Mouse (Mus musculus): ENCODE data around the gene Zmynd15. TPM values are rescaled to one million over a fixed set of nuclear protein-coding genes. Genes with fewer than 3 reads are reported as not detected.

The Zmynd15 gene
- polyA plus RNA-seq, 1 experiment from 2014 or later, result 1.5 TPM

- no peak overlapping the region for H3K4me2 ChIP-seq (ENCODE audit: low read length)
- no peak for DNase-seq (ENCODE audit: low spot score)
- no peaks in the 10 kb centered on the region for H3K4me1 ChIP-seq (replicated peaks; ENCODE audit: insufficient read depth, low read length)
- ATAC-seq (replicated peaks; ENCODE audit: low FRiP score, low read depth), result no peak
- no peaks in the 10 kb centered on the region for H3K9me3 ChIP-seq (replicated peaks; ENCODE audit: low read length)
- no peaks in the 10 kb centered on the region for H3K27me3 ChIP-seq (ENCODE audit: insufficient read depth, low read length)
- TF ChIP-seq CTCF (IDR thresholded peaks at IDR 0.05; ENCODE audit: low read depth), result no peak
- H3K27ac ChIP-seq, result no peak overlapping the region
- 89% methylated on average over 9 of the region's 9 CpGs for WGBS
- no peak overlapping the region for H3K9ac ChIP-seq (ENCODE audit: low read depth, low read length)
- H3K4me3 ChIP-seq (replicated peaks; ENCODE audit: low read depth, low read length), result no peak overlapping the region
- 0 out of 2 replicates have a peak, but pooled peaks cover 6% of the 10 kb centered on the region for H3K36me3 ChIP-seq (ENCODE audit: insufficient read depth, low read length)
These were observed 5.8 kb upstream of the Zmynd15 start for GRCm38 (mm10) chr11:70453261-70454044.

GRCm38 (mm10) chr11:70459601-70460101 lies 418 bp downstream of the Zmynd15 start, which contains the start of gene Cxcl16:
Gene Cxcl16, minus strand, starts transcription at chr11:70459984.
- TF ChIP-seq CTCF (IDR thresholded peaks at IDR 0.05; ENCODE audit: low read depth), result no peak
- DNase-seq (ENCODE audit: low spot score), result peak; percentile 38
- no peaks in the 10 kb centered on the region for H3K9me3 ChIP-seq (replicated peaks; ENCODE audit: low read length)
- no peak within 1 kb of the TSS for H3K27ac ChIP-seq
- peak within 1 kb of the TSS; percentile 82 for H3K4me2 ChIP-seq (ENCODE audit: low read length)
- no peaks in the 10 kb centered on the region; the same call in 1 of the 2 replicates for H3K27me3 ChIP-seq (ENCODE audit: insufficient read depth, low read length)
- whole genome bisulfite sequencing, result 4% methylated on average over 30 of the region's 30 CpGs
- H3K4me1 ChIP-seq (replicated peaks; ENCODE audit: insufficient read depth, low read length), result 0 out of 2 replicates have a peak, but pooled peaks cover 5% of the 10 kb centered on the region
- 0 out of 2 replicates have a peak, but pooled peaks cover 6% of the 10 kb centered on the region for H3K36me3 ChIP-seq (ENCODE audit: insufficient read depth, low read length)
- H3K9ac ChIP-seq (ENCODE audit: low read depth, low read length), result peak within 1 kb of the TSS; percentile 61
- peak; percentile 58 for ATAC-seq (replicated peaks; ENCODE audit: low FRiP score, low read depth)
- H3K4me3 ChIP-seq (replicated peaks; ENCODE audit: low read depth, low read length), result peak within 1 kb of the TSS; percentile 54

DNA sequence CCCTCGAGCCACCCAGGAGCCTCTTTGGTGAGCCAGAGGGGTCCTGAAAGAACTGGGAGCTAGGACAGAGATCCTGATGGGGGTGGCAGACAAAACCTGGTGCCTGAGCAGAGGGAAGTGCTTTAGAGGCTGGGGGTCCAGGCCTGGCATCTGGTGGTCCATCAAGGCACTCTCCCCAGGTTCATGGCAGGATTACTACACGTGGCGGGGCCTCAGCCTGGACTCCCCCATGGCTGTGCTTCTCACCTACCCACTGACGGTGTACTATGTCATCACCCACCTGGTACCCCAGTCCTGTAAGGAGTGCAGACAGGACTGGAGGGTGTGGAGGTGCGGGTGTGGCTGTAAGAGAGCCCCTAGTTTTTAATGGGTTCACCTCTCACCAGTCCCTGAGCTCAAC lies 4.7 kb downstream of the Zmynd15 start:
- H3K4me3 ChIP-seq (replicated peaks; ENCODE audit: low read depth, low read length), result no peak overlapping the region
- WGBS, result 70% methylated on average over 5 of the region's 5 CpGs
- H3K9ac ChIP-seq (ENCODE audit: low read depth, low read length), result no peak overlapping the region
- no peaks in the 10 kb centered on the region for H3K9me3 ChIP-seq (replicated peaks; ENCODE audit: low read length)
- DNase-seq (ENCODE audit: low spot score), result no peak
- H3K36me3 ChIP-seq (ENCODE audit: insufficient read depth, low read length), result no peaks in the 10 kb centered on the region
- no peak overlapping the region for H3K4me2 ChIP-seq (ENCODE audit: low read length)
- H3K27me3 ChIP-seq (ENCODE audit: insufficient read depth, low read length), result no peaks in the 10 kb centered on the region; the same call in 1 of the 2 replicates
- no peak for TF ChIP-seq CTCF (IDR thresholded peaks at IDR 0.05; ENCODE audit: low read depth)
- H3K4me1 ChIP-seq (replicated peaks; ENCODE audit: insufficient read depth, low read length), result peaks cover 9% of the 10 kb centered on the region; the same call in 1 of the 2 replicates
- H3K27ac ChIP-seq, result no peak overlapping the region
- no peak for ATAC-seq (replicated peaks; ENCODE audit: low FRiP score, low read depth)

DNA sequence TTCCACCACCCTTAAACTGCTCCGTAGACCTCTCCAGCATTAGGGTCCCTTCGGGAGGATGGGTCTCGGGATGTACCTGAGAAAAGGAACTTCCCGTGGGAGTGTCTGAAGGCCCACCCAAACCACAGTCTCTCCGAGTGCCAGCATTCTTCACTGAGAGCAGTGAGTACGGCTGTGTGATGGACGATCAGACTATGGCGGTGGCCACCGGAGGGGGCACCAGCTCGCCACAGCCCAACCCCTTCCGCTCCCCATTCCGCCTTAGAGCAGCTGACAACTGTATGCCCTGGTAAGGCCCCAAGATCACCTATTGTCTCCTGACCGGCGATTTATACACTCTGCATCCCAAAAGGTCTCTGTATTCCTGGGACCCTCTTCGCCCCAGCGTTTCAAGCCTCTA lies 6.0 kb downstream of the Zmynd15 start:
- DNase-seq (ENCODE audit: low spot score) (no peak), ATAC-seq (replicated peaks; ENCODE audit: low FRiP score, low read depth) (no peak)
- Histone ChIP-seq H3K27ac (no peak overlapping the region), H3K9ac (ENCODE audit: low read depth, low read length) (no peak overlapping the region), H3K9me3 (replicated peaks; ENCODE audit: low read length) (no peaks in the 10 kb centered on the region), H3K4me1 (replicated peaks; ENCODE audit: insufficient read depth, low read length) (peaks cover 8% of the 10 kb centered on the region; the same call in 1 of the 2 replicates), H3K4me2 (ENCODE audit: low read length) (peak overlapping the region; percentile 55), H3K36me3 (ENCODE audit: insufficient read depth, low read length) (no peaks in the 10 kb centered on the region), H3K27me3 (ENCODE audit: insufficient read depth, low read length) (no peaks in the 10 kb centered on the region; the same call in 1 of the 2 replicates), H3K4me3 (replicated peaks; ENCODE audit: low read depth, low read length) (peak overlapping the region; percentile 17; the same call in 1 of the 2 replicates)
- 38% methylated on average over 16 of the region's 16 CpGs for WGBS
- TF ChIP-seq CTCF (IDR thresholded peaks at IDR 0.05; ENCODE audit: low read depth), result no peak

DNA sequence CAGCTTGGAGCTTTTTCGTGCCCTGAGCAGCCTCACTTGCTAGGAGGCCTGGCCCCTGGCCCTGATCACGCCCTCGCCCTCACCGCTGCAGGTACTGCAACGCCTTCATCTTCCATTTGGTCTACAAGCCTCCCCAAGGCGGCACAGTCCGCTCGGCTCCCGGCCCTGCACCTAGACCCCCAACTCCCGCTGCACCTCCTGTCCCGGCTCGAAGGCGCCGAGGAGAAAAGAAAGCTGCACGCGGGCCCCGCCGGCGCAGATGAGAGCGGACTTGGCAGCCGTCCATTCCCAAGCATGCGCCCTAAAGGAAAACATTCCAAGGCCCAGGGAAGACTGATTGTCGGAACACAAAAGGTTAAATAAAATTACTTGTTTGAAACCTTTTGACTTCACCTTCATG lies 6.6 kb downstream of the Zmynd15 start:
- H3K27ac ChIP-seq, result no peak overlapping the region
- ATAC-seq (replicated peaks; ENCODE audit: low FRiP score, low read depth) (no peak), DNase-seq (ENCODE audit: low spot score) (peak; percentile 56)
- H3K4me3 ChIP-seq (replicated peaks; ENCODE audit: low read depth, low read length), result peak overlapping the region; percentile 17; the same call in 1 of the 2 replicates
- 16% methylated on average over 23 of the region's 23 CpGs for WGBS
- no peaks in the 10 kb centered on the region; the same call in 1 of the 2 replicates for H3K27me3 ChIP-seq (ENCODE audit: insufficient read depth, low read length)
- TF ChIP-seq CTCF (IDR thresholded peaks at IDR 0.05; ENCODE audit: low read depth), result no peak
- no peaks in the 10 kb centered on the region for H3K9me3 ChIP-seq (replicated peaks; ENCODE audit: low read length)
- no peaks in the 10 kb centered on the region for H3K36me3 ChIP-seq (ENCODE audit: insufficient read depth, low read length)
- peak overlapping the region; percentile 35; the same call in 1 of the 2 replicates for H3K9ac ChIP-seq (ENCODE audit: low read depth, low read length)
- H3K4me2 ChIP-seq (ENCODE audit: low read length), result peak overlapping the region; percentile 55
- peaks cover 8% of the 10 kb centered on the region; the same call in 1 of the 2 replicates for H3K4me1 ChIP-seq (replicated peaks; ENCODE audit: insufficient read depth, low read length)

GRCm38 (mm10) chr11:70467902-70468619 lies 8.8 kb downstream of the Zmynd15 start:
- DNase-seq (ENCODE audit: low spot score) (no peak), ATAC-seq (replicated peaks; ENCODE audit: low FRiP score, low read depth) (no peak)
- peaks cover 8% of the 10 kb centered on the region; the same call in 1 of the 2 replicates for H3K4me1 ChIP-seq (replicated peaks; ENCODE audit: insufficient read depth, low read length)
- no peak overlapping the region for H3K27ac ChIP-seq
- 71% methylated on average over 4 of the region's 5 CpGs for WGBS
- H3K9ac ChIP-seq (ENCODE audit: low read depth, low read length), result no peak overlapping the region
- no peaks in the 10 kb centered on the region for H3K36me3 ChIP-seq (ENCODE audit: insufficient read depth, low read length)
- no peak for TF ChIP-seq CTCF (IDR thresholded peaks at IDR 0.05; ENCODE audit: low read depth)
- H3K9me3 ChIP-seq (replicated peaks; ENCODE audit: low read length), result no peaks in the 10 kb centered on the region
- no peak overlapping the region for H3K4me3 ChIP-seq (replicated peaks; ENCODE audit: low read depth, low read length)
- no peak overlapping the region for H3K4me2 ChIP-seq (ENCODE audit: low read length)
- H3K27me3 ChIP-seq (ENCODE audit: insufficient read depth, low read length), result no peaks in the 10 kb centered on the region; the same call in 1 of the 2 replicates
